Mouse (Mus musculus): Measurements from ENCODE around the gene Mcat. TPM values are rescaled to one million over a fixed set of nuclear protein-coding genes. Genes with fewer than 3 reads are reported as not detected.

Mcat gene
- polyA plus RNA-seq, 1 experiment from 2014 or later = 31.4 TPM

GRCm38 (mm10) chr15:83593702-83594512, 30.3 kb upstream of the Mcat start:
- peak; percentile 48 for ATAC-seq (ENCODE audit: low FRiP score)
- Histone ChIP-seq H3K4me2 (peak overlapping the region; percentile 89), H3K9me3 (replicated peaks) (no peaks in the 10 kb centered on the region), H3K36me3 (no peaks in the 10 kb centered on the region; the same call in 1 of the 2 replicates), H3K27ac (replicated peaks) (peak overlapping the region; percentile 80; the same call in 1 of the 2 replicates), H3K4me1 (peaks cover 40% of the 10 kb centered on the region), H3K4me3 (replicated peaks) (peak overlapping the region; percentile 93), H3K9ac (replicated peaks) (peak overlapping the region; percentile 85), H3K27me3 (replicated peaks) (no peaks in the 10 kb centered on the region)
- WGBS = 8% methylated on average over 19 of the region's 19 CpGs

- Histone ChIP-seq H3K27me3 (replicated peaks) (no peaks in the 10 kb centered on the region), H3K9me3 (replicated peaks) (no peaks in the 10 kb centered on the region), H3K4me2 (peak overlapping the region; percentile 89), H3K9ac (replicated peaks) (peak overlapping the region; percentile 85; the same call in 1 of the 2 replicates), H3K4me3 (replicated peaks) (peak overlapping the region; percentile 93), H3K36me3 (peaks cover 7% of the 10 kb centered on the region), H3K4me1 (peaks cover 40% of the 10 kb centered on the region), H3K27ac (replicated peaks) (no peak overlapping the region)
- no peak for ATAC-seq (ENCODE audit: low FRiP score)
These were observed 29.6 kb upstream of the Mcat start for GRCm38 (mm10) chr15:83593189-83593585.

GRCm38 (mm10) chr15:83592260-83593188, 28.9 kb upstream of the Mcat start:
- Histone ChIP-seq H3K4me2 (peak overlapping the region; percentile 89; the same call in 1 of the 2 replicates), H3K9ac (replicated peaks) (no peak overlapping the region), H3K9me3 (replicated peaks) (no peaks in the 10 kb centered on the region), H3K36me3 (peaks cover 11% of the 10 kb centered on the region), H3K4me1 (peaks cover 40% of the 10 kb centered on the region), H3K27ac (replicated peaks) (no peak overlapping the region), H3K27me3 (replicated peaks) (no peaks in the 10 kb centered on the region), H3K4me3 (replicated peaks) (no peak overlapping the region)
- ATAC-seq (ENCODE audit: low FRiP score) = no peak
- WGBS = 84% methylated on average over 8 of the region's 8 CpGs

GRCm38 (mm10) chr15:83591758-83592157, 28.2 kb upstream of the Mcat start:
- 87% methylated on average over 6 of the region's 6 CpGs for WGBS
- Histone ChIP-seq H3K4me2 (no peak overlapping the region), H3K4me1 (peaks cover 40% of the 10 kb centered on the region), H3K27me3 (replicated peaks) (no peaks in the 10 kb centered on the region), H3K4me3 (replicated peaks) (no peak overlapping the region), H3K9ac (replicated peaks) (0 out of 2 replicates have a peak overlapping the region, but pooled peaks have one; percentile 3), H3K27ac (replicated peaks) (no peak overlapping the region), H3K9me3 (replicated peaks) (no peaks in the 10 kb centered on the region), H3K36me3 (peaks cover 19% of the 10 kb centered on the region)
- no peak for ATAC-seq (ENCODE audit: low FRiP score)

GRCm38 (mm10) chr15:83590841-83591240, 27.3 kb upstream of the Mcat start:
- peaks cover 39% of the 10 kb centered on the region for H3K4me1 ChIP-seq
- no peak overlapping the region for H3K27ac ChIP-seq (replicated peaks)
- H3K27me3 ChIP-seq (replicated peaks) = no peaks in the 10 kb centered on the region
- no peak overlapping the region for H3K9ac ChIP-seq (replicated peaks)
- no peak overlapping the region for H3K4me2 ChIP-seq
- no peaks in the 10 kb centered on the region for H3K9me3 ChIP-seq (replicated peaks)
- peaks cover 28% of the 10 kb centered on the region for H3K36me3 ChIP-seq
- 96% methylated on average over 4 of the region's 4 CpGs for WGBS
- ATAC-seq (ENCODE audit: low FRiP score) = no peak
- no peak overlapping the region for H3K4me3 ChIP-seq (replicated peaks)

- no peak overlapping the region for H3K4me3 ChIP-seq (replicated peaks)
- WGBS = 92% methylated on average over 6 of the region's 6 CpGs
- H3K4me1 ChIP-seq = no peaks in the 10 kb centered on the region
- no peak overlapping the region for H3K4me2 ChIP-seq
- no peak overlapping the region for H3K27ac ChIP-seq (replicated peaks)
- H3K9ac ChIP-seq (replicated peaks) = no peak overlapping the region
- H3K9me3 ChIP-seq (replicated peaks) = no peaks in the 10 kb centered on the region
- ATAC-seq (ENCODE audit: low FRiP score) = no peak
- H3K36me3 ChIP-seq = peaks cover 85% of the 10 kb centered on the region
- H3K27me3 ChIP-seq (replicated peaks) = no peaks in the 10 kb centered on the region
These were observed 21.2 kb upstream of the Mcat start for GRCm38 (mm10) chr15:83584741-83585220.

GRCm38 (mm10) chr15:83583419-83584156, 20.0 kb upstream of the Mcat start:
- Histone ChIP-seq H3K9ac (replicated peaks) (no peak overlapping the region), H3K9me3 (replicated peaks) (no peaks in the 10 kb centered on the region), H3K4me1 (no peaks in the 10 kb centered on the region), H3K27ac (replicated peaks) (no peak overlapping the region), H3K4me3 (replicated peaks) (no peak overlapping the region), H3K27me3 (replicated peaks) (no peaks in the 10 kb centered on the region), H3K36me3 (peaks cover 95% of the 10 kb centered on the region), H3K4me2 (no peak overlapping the region)
- no peak for ATAC-seq (ENCODE audit: low FRiP score)
- WGBS = 71% methylated on average over 8 of the region's 8 CpGs

- H3K4me3 ChIP-seq (replicated peaks) = no peak overlapping the region
- 94% methylated on average over 4 of the region's 4 CpGs for WGBS
- ATAC-seq (ENCODE audit: low FRiP score) = no peak
These were observed 19.3 kb upstream of the Mcat start for GRCm38 (mm10) chr15:83582931-83583330.

GRCm38 (mm10) chr15:83576651-83577050, 13.1 kb upstream of the Mcat start:
- no peak overlapping the region for H3K9ac ChIP-seq (replicated peaks)
- H3K27me3 ChIP-seq (replicated peaks) = no peaks in the 10 kb centered on the region
- no peak for ATAC-seq (ENCODE audit: low FRiP score)
- no peak overlapping the region for H3K4me3 ChIP-seq (replicated peaks)
- no peaks in the 10 kb centered on the region for H3K4me1 ChIP-seq
- no peak overlapping the region for H3K27ac ChIP-seq (replicated peaks)
- no peaks in the 10 kb centered on the region for H3K9me3 ChIP-seq (replicated peaks)
- H3K4me2 ChIP-seq = no peak overlapping the region
- WGBS = 93% methylated on average over 9 of the region's 9 CpGs
- H3K36me3 ChIP-seq = peaks cover 73% of the 10 kb centered on the region

More at GRCm38 (mm10) chr15:83582931-83583330, 19.3 kb upstream of the Mcat start:
- H3K9ac ChIP-seq (replicated peaks) = no peak overlapping the region
- H3K27ac ChIP-seq (replicated peaks) = no peak overlapping the region
- H3K9me3 ChIP-seq (replicated peaks) = no peaks in the 10 kb centered on the region
- no peak overlapping the region for H3K4me2 ChIP-seq
- H3K27me3 ChIP-seq (replicated peaks) = no peaks in the 10 kb centered on the region
- H3K36me3 ChIP-seq = peaks cover 94% of the 10 kb centered on the region
- no peaks in the 10 kb centered on the region for H3K4me1 ChIP-seq

GRCm38 (mm10) chr15:83575543-83575942, 12.0 kb upstream of the Mcat start:
- Histone ChIP-seq H3K4me2 (no peak overlapping the region), H3K4me1 (no peaks in the 10 kb centered on the region), H3K27ac (replicated peaks) (no peak overlapping the region), H3K4me3 (replicated peaks) (no peak overlapping the region), H3K9me3 (replicated peaks) (no peaks in the 10 kb centered on the region), H3K27me3 (replicated peaks) (no peaks in the 10 kb centered on the region), H3K36me3 (peaks cover 62% of the 10 kb centered on the region), H3K9ac (replicated peaks) (no peak overlapping the region)
- no peak for ATAC-seq (ENCODE audit: low FRiP score)
- 93% methylated on average over 8 of the region's 8 CpGs for WGBS

GRCm38 (mm10) chr15:83574731-83575351, 11.3 kb upstream of the Mcat start:
- ATAC-seq (ENCODE audit: low FRiP score) = no peak
- H3K9me3 ChIP-seq (replicated peaks) = no peaks in the 10 kb centered on the region
- H3K4me2 ChIP-seq = no peak overlapping the region
- peaks cover 55% of the 10 kb centered on the region for H3K36me3 ChIP-seq
- H3K4me3 ChIP-seq (replicated peaks) = no peak overlapping the region
- H3K9ac ChIP-seq (replicated peaks) = no peak overlapping the region
- H3K27ac ChIP-seq (replicated peaks) = no peak overlapping the region
- 85% methylated on average over 6 of the region's 6 CpGs for WGBS
- no peaks in the 10 kb centered on the region for H3K4me1 ChIP-seq
- no peaks in the 10 kb centered on the region for H3K27me3 ChIP-seq (replicated peaks)
